Mouse (Mus musculus): ENCODE measurements around the gene Avp. TPM values are rescaled to one million over a fixed set of nuclear protein-coding genes. Genes with fewer than 3 reads are reported as not detected.

The Avp gene
- polyA plus RNA-seq (2012; rRNA removed; ENCODE audit: low replicate concordance): not detected in 2 replicates

DNA sequence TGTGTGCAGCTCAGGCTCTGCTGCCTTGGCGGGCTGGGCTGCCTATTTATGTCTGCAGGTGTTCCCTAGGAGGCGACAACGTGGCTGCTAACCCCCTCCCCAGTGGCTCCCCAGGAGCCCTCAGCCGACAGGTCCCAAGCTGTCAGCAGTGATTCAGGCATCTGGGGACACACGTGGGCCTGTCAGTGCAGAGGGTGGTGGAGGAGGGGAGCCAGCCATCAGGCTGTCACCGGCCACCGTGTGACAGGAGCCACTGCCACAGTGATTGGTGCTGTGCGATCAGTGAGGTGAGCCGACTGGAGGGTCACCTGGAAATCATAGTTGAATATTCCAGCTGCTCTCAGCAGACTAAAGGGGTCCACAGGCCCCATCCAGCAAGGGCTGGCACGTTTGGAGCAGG, at the start of gene Avp:
TSS of gene Avp (minus strand) at position 3 of the 400 bp plus-strand sequence.

DNA sequence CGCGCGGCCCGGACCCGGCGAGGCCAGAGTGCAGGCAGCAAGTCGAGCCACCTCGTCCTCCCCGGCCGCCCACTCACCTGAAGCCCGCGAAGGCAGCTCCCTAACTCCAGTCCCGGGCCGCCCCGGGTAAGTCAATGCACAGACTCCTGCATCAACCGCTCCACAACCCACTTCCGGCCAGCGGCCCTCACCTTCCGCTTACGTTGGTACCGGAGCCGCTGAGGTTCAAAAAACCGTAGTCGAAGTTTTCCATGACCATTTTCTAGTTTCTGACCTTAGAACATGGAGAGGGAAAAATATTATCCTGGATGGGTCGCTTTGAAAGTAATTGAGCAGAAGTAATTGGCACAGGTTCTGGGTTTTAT, 47.5 kb upstream of the Avp start, which contains the start of the genes Fastkd5 and Ubox5:
TSS of gene Fastkd5 (minus strand) at position 189 of the 365 bp plus-strand sequence.
TSS of gene Ubox5 (minus strand) at position 200 of the 365 bp plus-strand sequence.

GRCm38 (mm10) chr2:130575873-130576272, 6.5 kb downstream of the Avp start, which contains the start of gene Oxt:
Gene Oxt, plus strand, starts transcription at chr2:130576173.

DNA sequence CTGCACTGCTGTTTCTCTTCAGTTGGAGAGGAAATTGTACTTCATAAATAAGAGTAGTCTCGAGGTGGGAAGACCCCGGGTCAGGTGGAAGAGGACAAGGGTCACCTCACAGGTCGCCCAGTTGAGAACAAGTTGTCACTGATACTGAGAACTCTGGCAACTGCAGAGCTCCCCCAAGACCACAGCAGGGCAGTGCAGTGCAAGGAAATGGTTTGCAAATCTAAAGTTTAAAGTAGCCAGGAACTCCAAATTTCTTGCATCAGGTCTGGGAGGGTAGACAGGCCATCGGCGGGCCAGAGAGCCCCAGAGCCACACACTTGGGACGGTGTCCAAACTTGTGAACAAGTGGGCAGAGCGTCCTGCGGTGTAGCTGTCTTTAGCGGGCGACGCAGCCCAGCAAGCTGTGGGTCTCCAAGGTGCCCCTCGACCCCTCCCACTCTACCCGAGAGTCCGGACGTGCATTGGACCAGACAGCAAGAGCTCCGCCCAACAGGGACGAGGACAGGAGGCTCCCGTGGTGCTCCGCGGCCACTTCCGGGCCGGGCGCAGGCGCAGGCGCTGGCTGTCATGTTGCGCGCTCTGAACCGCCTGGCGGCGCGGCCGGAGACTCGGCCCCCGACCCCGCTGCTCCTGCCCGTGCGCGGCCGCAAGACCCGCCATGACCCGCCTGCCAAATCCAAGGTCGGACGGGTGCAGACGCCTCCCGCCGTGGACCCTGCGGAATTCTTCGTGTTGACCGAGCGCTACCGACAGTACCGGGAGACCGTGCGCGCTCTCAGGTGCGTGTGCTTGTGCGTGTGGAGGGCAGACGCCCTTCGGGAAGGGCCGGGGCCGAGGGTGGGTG, 18.9 kb downstream of the Avp start, which contains the start of gene Mrps26:
TSS of gene Mrps26 (plus strand) at position 531 of the 844 bp plus-strand sequence.

Other genes with a start within 250 kb of the Avp start
- gene Cpxm1, start 185.0 kb downstream of the Avp start, polyA plus RNA-seq (2012; rRNA removed; ENCODE audit: low replicate concordance): 67.7 and 77.2 TPM in 2 replicates
- gene Gm28372, start 177.3 kb downstream of the Avp start, polyA plus RNA-seq (2012; rRNA removed; ENCODE audit: low replicate concordance): not detected in 2 replicates
- gene 1700020A23Rik, start 177.3 kb downstream of the Avp start, polyA plus RNA-seq (2012; rRNA removed; ENCODE audit: low replicate concordance): not detected in 2 replicates
- gene Tmem239, start 176.1 kb downstream of the Avp start, polyA plus RNA-seq (2012; rRNA removed; ENCODE audit: low replicate concordance): not detected in 2 replicates
- 61.1 and 100 TPM in 2 replicates for gene Vps16, start 158.2 kb downstream of the Avp start, polyA plus RNA-seq (2012; rRNA removed; ENCODE audit: low replicate concordance)
- gene Pced1a, start 157.9 kb downstream of the Avp start, polyA plus RNA-seq (2012; rRNA removed; ENCODE audit: low replicate concordance): 44.2 and 51.1 TPM in 2 replicates
- 60.0 and 66.0 TPM in 2 replicates for gene Ptpra, start 132.3 kb downstream of the Avp start, polyA plus RNA-seq (2012; rRNA removed; ENCODE audit: low replicate concordance)
- 43.1 and 102 TPM in 2 replicates for gene Mrps26, start 18.8 kb downstream of the Avp start, polyA plus RNA-seq (2012; rRNA removed; ENCODE audit: low replicate concordance)
- 0.44 TPM in 1 of 2 replicates, not detected in the other for gene Oxt, start 6.4 kb downstream of the Avp start, polyA plus RNA-seq (2012; rRNA removed; ENCODE audit: low replicate concordance)
- 1.1 and 2.6 TPM in 2 replicates for gene Fastkd5, start 47.5 kb upstream of the Avp start, polyA plus RNA-seq (2012; rRNA removed; ENCODE audit: low replicate concordance)
- 6.6 and 7.8 TPM in 2 replicates for gene Ubox5, start 47.5 kb upstream of the Avp start, polyA plus RNA-seq (2012; rRNA removed; ENCODE audit: low replicate concordance)
- 9.7 and 11.4 TPM in 2 replicates for gene Lzts3, start 60.2 kb upstream of the Avp start, polyA plus RNA-seq (2012; rRNA removed; ENCODE audit: low replicate concordance)
- gene Ddrgk1, start 82.1 kb upstream of the Avp start, polyA plus RNA-seq (2012; rRNA removed; ENCODE audit: low replicate concordance): 79.1 and 84.2 TPM in 2 replicates
- gene Itpa, start 85.1 kb upstream of the Avp start, polyA plus RNA-seq (2012; rRNA removed; ENCODE audit: low replicate concordance): 23.2 and 24.8 TPM in 2 replicates
- 4.2 and 5.1 TPM in 2 replicates for gene Slc4a11, start 115.0 kb upstream of the Avp start, polyA plus RNA-seq (2012; rRNA removed; ENCODE audit: low replicate concordance)

Data from mammary gland, adult 2 months (tissue).